Mouse (Mus musculus): ENCODE measurements at regions not wholly inside any gene's neighbourhood (a gene's known extent, or its start where the extent isn't known, plus 50 kb on each side); places are given as distances from the start of the nearest gene placed in this dataset.

- H3K4me3 ChIP-seq (ENCODE audit: low read depth, low read length): no peak overlapping the region
- no peaks in the 10 kb centered on the region for H3K27me3 ChIP-seq (ENCODE audit: control insufficient read depth, insufficient read depth, low read length)
- H3K4me2 ChIP-seq (ENCODE audit: low read depth, severe bottlenecking): no peak overlapping the region
- no peaks in the 10 kb centered on the region for H3K36me3 ChIP-seq (ENCODE audit: control insufficient read depth, insufficient read depth, low read length)
- H3K4me1 ChIP-seq (ENCODE audit: control insufficient read depth, insufficient read depth, low read length): no peaks in the 10 kb centered on the region
- H3K9me3 ChIP-seq (ENCODE audit: control insufficient read depth, low read length): no peaks in the 10 kb centered on the region
- H3K9ac ChIP-seq (ENCODE audit: low read length): no peak overlapping the region
- H3K27ac ChIP-seq (replicated peaks; ENCODE audit: low read depth, low read length): no peak overlapping the region
- WGBS: 84% methylated on average over 11 of the region's 11 CpGs
- ATAC-seq (ENCODE audit: insufficient number of reproducible peaks, low FRiP score, low TSS enrichment, low read depth) (no peak), DNase-seq (ENCODE audit: low spot score) (no peak)
Measured at GRCm38 (mm10) chr1:98173907-98174810, 78.7 kb upstream of the Pam start.

- 92% methylated on average over 2 of the region's 2 CpGs for WGBS
- DNase-seq (ENCODE audit: low spot score) (no peak), ATAC-seq (ENCODE audit: insufficient number of reproducible peaks, low FRiP score, low TSS enrichment, low read depth) (no peak)
- Histone ChIP-seq H3K27me3 (ENCODE audit: control insufficient read depth, insufficient read depth, low read length) (no peaks in the 10 kb centered on the region), H3K4me2 (ENCODE audit: low read depth, severe bottlenecking) (no peak overlapping the region), H3K4me1 (ENCODE audit: control insufficient read depth, insufficient read depth, low read length) (no peaks in the 10 kb centered on the region), H3K9me3 (ENCODE audit: control insufficient read depth, low read length) (no peaks in the 10 kb centered on the region), H3K9ac (ENCODE audit: low read length) (no peak overlapping the region), H3K36me3 (ENCODE audit: control insufficient read depth, insufficient read depth, low read length) (no peaks in the 10 kb centered on the region), H3K27ac (replicated peaks; ENCODE audit: low read depth, low read length) (no peak overlapping the region), H3K4me3 (ENCODE audit: low read depth, low read length) (no peak overlapping the region)
Measured at GRCm38 (mm10) chr1:98173431-98173830, 78.0 kb upstream of the Pam start.

GRCm38 (mm10) chr1:98171291-98171690 lies 75.8 kb upstream of the Pam start:
- H3K4me2 ChIP-seq (ENCODE audit: low read depth, severe bottlenecking): no peak overlapping the region
- ATAC-seq (ENCODE audit: insufficient number of reproducible peaks, low FRiP score, low TSS enrichment, low read depth) (no peak), DNase-seq (ENCODE audit: low spot score) (no peak)
- no peaks in the 10 kb centered on the region for H3K36me3 ChIP-seq (ENCODE audit: control insufficient read depth, insufficient read depth, low read length)
- 90% methylated on average over 2 of the region's 2 CpGs for WGBS
- H3K9me3 ChIP-seq (ENCODE audit: control insufficient read depth, low read length): no peaks in the 10 kb centered on the region
- H3K9ac ChIP-seq (ENCODE audit: low read length): no peak overlapping the region
- no peaks in the 10 kb centered on the region for H3K4me1 ChIP-seq (ENCODE audit: control insufficient read depth, insufficient read depth, low read length)
- H3K27me3 ChIP-seq (ENCODE audit: control insufficient read depth, insufficient read depth, low read length): no peaks in the 10 kb centered on the region
- no peak overlapping the region for H3K27ac ChIP-seq (replicated peaks; ENCODE audit: low read depth, low read length)
- no peak overlapping the region for H3K4me3 ChIP-seq (ENCODE audit: low read depth, low read length)

- H3K4me3 ChIP-seq (ENCODE audit: low read depth, low read length): no peak overlapping the region
- H3K9me3 ChIP-seq (ENCODE audit: control insufficient read depth, low read length): no peaks in the 10 kb centered on the region
- no peaks in the 10 kb centered on the region for H3K36me3 ChIP-seq (ENCODE audit: control insufficient read depth, insufficient read depth, low read length)
- no peak overlapping the region for H3K4me2 ChIP-seq (ENCODE audit: low read depth, severe bottlenecking)
- DNase-seq (ENCODE audit: low spot score): no peak
- ATAC-seq (ENCODE audit: insufficient number of reproducible peaks, low FRiP score, low TSS enrichment, low read depth): no peak
- no peak overlapping the region for H3K27ac ChIP-seq (replicated peaks; ENCODE audit: low read depth, low read length)
- no peak overlapping the region for H3K9ac ChIP-seq (ENCODE audit: low read length)
- H3K4me1 ChIP-seq (ENCODE audit: control insufficient read depth, insufficient read depth, low read length): no peaks in the 10 kb centered on the region
- no peaks in the 10 kb centered on the region for H3K27me3 ChIP-seq (ENCODE audit: control insufficient read depth, insufficient read depth, low read length)
Measured at GRCm38 (mm10) chr1:98169352-98169751, 73.9 kb upstream of the Pam start.

GRCm38 (mm10) chr1:98167800-98168199 lies 72.4 kb upstream of the Pam start:
- Histone ChIP-seq H3K4me3 (ENCODE audit: low read depth, low read length) (no peak overlapping the region), H3K27ac (replicated peaks; ENCODE audit: low read depth, low read length) (no peak overlapping the region), H3K4me2 (ENCODE audit: low read depth, severe bottlenecking) (no peak overlapping the region), H3K36me3 (ENCODE audit: control insufficient read depth, insufficient read depth, low read length) (no peaks in the 10 kb centered on the region), H3K9me3 (ENCODE audit: control insufficient read depth, low read length) (no peaks in the 10 kb centered on the region), H3K9ac (ENCODE audit: low read length) (no peak overlapping the region), H3K27me3 (ENCODE audit: control insufficient read depth, insufficient read depth, low read length) (no peaks in the 10 kb centered on the region), H3K4me1 (ENCODE audit: control insufficient read depth, insufficient read depth, low read length) (no peaks in the 10 kb centered on the region)
- ATAC-seq (ENCODE audit: insufficient number of reproducible peaks, low FRiP score, low TSS enrichment, low read depth): no peak
- DNase-seq (ENCODE audit: low spot score): no peak
- WGBS: 87% methylated on average over 4 of the region's 4 CpGs

GRCm38 (mm10) chr1:98162639-98162927 lies 67.1 kb upstream of the Pam start:
- H3K9ac ChIP-seq (ENCODE audit: low read length): no peak overlapping the region
- ATAC-seq (ENCODE audit: insufficient number of reproducible peaks, low FRiP score, low TSS enrichment, low read depth) (no peak), DNase-seq (ENCODE audit: low spot score) (no peak)
- H3K9me3 ChIP-seq (ENCODE audit: control insufficient read depth, low read length): no peaks in the 10 kb centered on the region
- H3K4me3 ChIP-seq (ENCODE audit: low read depth, low read length): no peak overlapping the region
- no peaks in the 10 kb centered on the region for H3K27me3 ChIP-seq (ENCODE audit: control insufficient read depth, insufficient read depth, low read length)
- no peaks in the 10 kb centered on the region for H3K4me1 ChIP-seq (ENCODE audit: control insufficient read depth, insufficient read depth, low read length)
- H3K27ac ChIP-seq (replicated peaks; ENCODE audit: low read depth, low read length): no peak overlapping the region
- no peaks in the 10 kb centered on the region for H3K36me3 ChIP-seq (ENCODE audit: control insufficient read depth, insufficient read depth, low read length)
- 38% methylated on average over 2 of the region's 2 CpGs for WGBS
- no peak overlapping the region for H3K4me2 ChIP-seq (ENCODE audit: low read depth, severe bottlenecking)

GRCm38 (mm10) chr1:98161882-98162638 lies 66.6 kb upstream of the Pam start:
- Histone ChIP-seq H3K27ac (replicated peaks; ENCODE audit: low read depth, low read length) (no peak overlapping the region), H3K36me3 (ENCODE audit: control insufficient read depth, insufficient read depth, low read length) (no peaks in the 10 kb centered on the region), H3K9ac (ENCODE audit: low read length) (no peak overlapping the region), H3K9me3 (ENCODE audit: control insufficient read depth, low read length) (no peaks in the 10 kb centered on the region), H3K4me3 (ENCODE audit: low read depth, low read length) (no peak overlapping the region), H3K27me3 (ENCODE audit: control insufficient read depth, insufficient read depth, low read length) (no peaks in the 10 kb centered on the region), H3K4me1 (ENCODE audit: control insufficient read depth, insufficient read depth, low read length) (no peaks in the 10 kb centered on the region), H3K4me2 (ENCODE audit: low read depth, severe bottlenecking) (no peak overlapping the region)
- WGBS: 78% methylated on average over 5 of the region's 5 CpGs
- DNase-seq (ENCODE audit: low spot score): no peak
- ATAC-seq (ENCODE audit: insufficient number of reproducible peaks, low FRiP score, low TSS enrichment, low read depth): no peak

- no peak overlapping the region for H3K4me2 ChIP-seq (ENCODE audit: low read depth, severe bottlenecking)
- no peak for DNase-seq (ENCODE audit: low spot score)
- H3K9me3 ChIP-seq (ENCODE audit: control insufficient read depth, low read length): no peaks in the 10 kb centered on the region
- no peak overlapping the region for H3K4me3 ChIP-seq (ENCODE audit: low read depth, low read length)
- 79% methylated on average over 2 of the region's 2 CpGs for WGBS
- no peaks in the 10 kb centered on the region for H3K4me1 ChIP-seq (ENCODE audit: control insufficient read depth, insufficient read depth, low read length)
- H3K36me3 ChIP-seq (ENCODE audit: control insufficient read depth, insufficient read depth, low read length): no peaks in the 10 kb centered on the region
- no peak overlapping the region for H3K9ac ChIP-seq (ENCODE audit: low read length)
- no peaks in the 10 kb centered on the region for H3K27me3 ChIP-seq (ENCODE audit: control insufficient read depth, insufficient read depth, low read length)
- no peak overlapping the region for H3K27ac ChIP-seq (replicated peaks; ENCODE audit: low read depth, low read length)
- ATAC-seq (ENCODE audit: insufficient number of reproducible peaks, low FRiP score, low TSS enrichment, low read depth): no peak
Measured at GRCm38 (mm10) chr1:98158969-98159368, 63.5 kb upstream of the Pam start.

All from limb, embryonic 11.5 days (tissue).